Mouse (Mus musculus): ENCODE measurements around the gene L3hypdh.

DNA sequence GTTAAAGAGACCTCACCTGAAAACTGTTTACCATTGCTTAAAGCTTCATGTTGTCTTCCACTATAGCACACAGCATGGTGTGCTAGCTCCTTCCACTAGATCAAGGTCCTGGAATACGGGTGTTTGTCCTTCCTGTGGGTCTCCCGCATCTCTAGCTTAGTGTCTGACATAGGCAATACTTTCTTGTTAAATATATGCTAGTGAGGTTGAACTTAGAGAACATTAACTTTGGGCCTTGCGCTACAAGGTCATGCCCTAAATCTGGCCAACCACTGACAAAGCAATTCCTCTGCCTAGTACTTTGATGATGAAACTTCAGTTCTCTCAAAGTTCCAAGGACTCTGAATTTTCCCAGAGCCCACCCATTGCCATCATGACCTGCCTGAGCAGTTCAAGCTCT lies 7.0 kb downstream of the L3hypdh start:
- TF ChIP-seq CTCF (IDR thresholded peaks at IDR 0.05 in 2 of 3, conservative IDR thresholded peaks at IDR 0.05 in 1 of 3; ENCODE audit: control insufficient read depth in 1 of 3, insufficient read depth in 1 of 3, low read depth in 2 of 3, low read length in 3 of 3, poor library complexity in 1 of 3, severe bottlenecking in 1 of 3) (no peak), MAFK (IDR thresholded peaks at IDR 0.05; ENCODE audit: borderline replicate concordance, low read depth, low read length) (no peak), MYB (IDR thresholded peaks at IDR 0.05; ENCODE audit: low read depth, low read length) (no peak), POLR2AphosphoS2 (IDR thresholded peaks at IDR 0.05; ENCODE audit: low read length) (no peak), POLR2A (IDR thresholded peaks at IDR 0.05; ENCODE audit: control insufficient read depth in 1 of 2, insufficient read depth in 1 of 2, low read depth in 1 of 2, low read length in 2 of 2, poor library complexity in 1 of 2) (no peak)
